Mouse (Mus musculus): ENCODE measurements at regions not wholly inside any gene's neighbourhood (a gene's known extent, or its start where the extent isn't known, plus 50 kb on each side); places are given as distances from the start of the nearest gene placed in this dataset.

DNA sequence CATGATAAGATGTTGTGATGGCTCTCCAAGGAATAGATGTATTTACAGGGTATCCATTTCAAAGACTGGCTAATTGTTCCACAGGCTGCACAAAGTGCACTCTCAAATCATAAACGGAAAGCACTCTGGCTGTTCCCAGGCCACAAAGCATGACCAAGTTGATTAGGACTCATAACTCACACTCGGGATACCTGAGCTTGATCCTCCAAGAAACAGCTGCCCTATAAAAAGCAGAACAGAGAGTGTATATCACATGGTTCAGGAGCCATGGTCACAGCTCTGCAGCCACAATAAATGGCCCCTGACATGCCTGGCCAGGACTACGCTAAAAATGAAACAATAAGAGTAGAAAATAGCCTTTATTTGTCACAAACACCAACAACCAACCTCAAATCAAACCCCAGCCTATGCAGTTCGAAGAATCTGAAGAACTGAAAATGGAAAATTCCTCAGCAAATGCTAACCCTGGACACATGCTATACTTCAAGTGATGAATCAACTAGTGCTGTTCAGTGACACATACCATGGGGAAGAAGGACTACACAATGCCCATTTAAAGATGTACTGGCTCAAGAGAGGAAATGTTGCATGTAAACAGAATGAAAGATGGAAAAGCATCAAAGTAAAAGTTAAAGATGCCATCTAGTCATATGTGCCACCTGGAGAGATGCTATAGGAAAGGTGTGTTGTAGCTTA, 473.5 kb downstream of the Gsdmc2 start:
- no peak for DNase-seq (ENCODE audit: low spot score)

- no peak for DNase-seq (ENCODE audit: low spot score)
These were observed 480.5 kb downstream of the Gsdmc2 start for GRCm38 (mm10) chr15:63364473-63364872.

DNA sequence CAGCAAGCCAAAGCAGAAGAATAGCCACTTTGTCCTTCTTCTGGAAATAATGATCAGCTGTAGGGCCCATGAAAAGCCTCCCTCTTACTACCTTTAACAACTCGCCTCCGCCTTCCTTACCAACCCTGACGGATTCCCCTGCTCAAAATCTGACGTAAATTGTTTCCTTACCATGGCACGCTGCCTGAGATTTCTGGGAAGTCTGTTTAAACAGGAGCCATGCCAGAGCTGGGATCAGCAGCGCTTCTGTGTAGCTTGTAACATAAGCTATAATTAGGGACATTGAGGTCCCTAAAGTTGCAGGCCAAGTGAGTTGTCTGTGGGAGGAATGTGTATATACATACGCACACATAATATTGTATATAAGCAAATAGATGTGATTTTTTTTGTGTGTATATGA, 484.6 kb downstream of the Gsdmc2 start:
- DNase-seq (ENCODE audit: low spot score) = no peak

DNA sequence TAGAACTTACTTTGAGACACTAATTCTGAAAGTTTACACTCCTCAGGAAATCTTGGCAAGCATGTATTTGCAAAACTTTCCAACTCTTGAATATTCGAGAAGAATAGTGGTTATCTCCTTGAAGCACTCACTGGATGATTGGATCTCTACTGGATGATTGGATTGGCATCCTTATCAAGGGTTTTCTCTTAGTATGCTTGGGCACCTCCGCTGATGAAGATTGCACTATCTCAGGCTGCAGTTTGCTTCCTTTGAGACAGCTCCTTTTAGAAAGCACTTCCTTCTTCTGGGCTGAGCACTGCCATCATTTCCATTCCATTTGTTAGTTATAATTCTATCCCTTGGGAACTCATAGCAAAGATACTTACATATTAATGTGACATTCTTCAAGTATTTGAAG, 503.2 kb downstream of the Gsdmc2 start:
- no peak for DNase-seq (ENCODE audit: low spot score)

GRCm38 (mm10) chr15:63340322-63341060, 504.5 kb downstream of the Gsdmc2 start:
- DNase-seq (ENCODE audit: low spot score) = no peak

DNA sequence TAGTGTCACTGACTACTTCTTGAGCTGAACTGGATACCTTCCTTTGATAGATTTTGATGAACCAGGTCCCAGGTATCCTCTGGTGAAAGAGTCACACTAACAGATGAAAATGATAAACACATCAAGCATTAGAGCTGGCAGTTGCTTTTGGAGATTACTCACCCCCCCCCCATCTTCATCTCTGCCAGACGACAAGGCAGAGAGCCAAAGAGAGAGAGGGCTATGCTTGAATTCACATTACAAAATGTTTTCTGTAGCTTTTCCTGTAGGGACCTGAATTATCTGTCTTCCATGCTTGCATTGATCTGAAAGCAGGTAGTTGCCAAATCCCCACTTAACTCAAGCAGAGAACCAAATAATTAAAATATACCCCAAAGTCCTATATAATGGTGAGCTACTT, 525.3 kb downstream of the Gsdmc2 start:
- no peak for DNase-seq (ENCODE audit: low spot score)

- no peak for DNase-seq (ENCODE audit: low spot score)
These were observed 534.6 kb downstream of the Gsdmc2 start for GRCm38 (mm10) chr15:63310426-63310825.

GRCm38 (mm10) chr15:63299311-63299710, 545.7 kb downstream of the Gsdmc2 start:
- no peak for DNase-seq (ENCODE audit: low spot score)

GRCm38 (mm10) chr15:63288534-63288933, 556.4 kb downstream of the Gsdmc2 start:
- no peak for DNase-seq (ENCODE audit: low spot score)

- DNase-seq (ENCODE audit: low spot score) = no peak
These were observed 559.0 kb downstream of the Gsdmc2 start for GRCm38 (mm10) chr15:63286026-63286425.

DNA sequence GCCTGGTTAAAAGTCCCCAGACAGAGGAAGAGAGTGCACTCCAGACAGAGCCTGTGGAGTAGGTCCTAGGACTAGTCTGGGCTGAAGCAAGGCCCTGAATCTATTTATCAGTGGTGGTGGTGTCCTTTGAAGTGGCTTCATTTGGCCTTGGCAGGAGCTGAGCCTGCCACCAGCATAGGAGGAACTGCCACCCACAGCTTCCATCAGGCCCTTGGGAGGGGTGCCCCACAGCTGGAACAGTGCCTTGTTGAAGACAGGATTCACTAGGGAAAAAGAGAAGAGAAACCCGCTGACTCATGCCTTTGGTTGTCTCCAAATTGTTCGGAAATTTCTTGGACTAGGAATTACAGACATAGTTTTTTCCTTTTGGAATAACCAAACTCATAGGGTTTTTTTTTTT, 574.6 kb downstream of the Gsdmc2 start:
- DNase-seq (ENCODE audit: low spot score) = no peak

- DNase-seq (ENCODE audit: low spot score) = no peak
These were observed 579.1 kb downstream of the Gsdmc2 start for GRCm38 (mm10) chr15:63265845-63266244.

GRCm38 (mm10) chr15:63255736-63256135, 589.2 kb downstream of the Gsdmc2 start:
- no peak for DNase-seq (ENCODE audit: low spot score)

DNA sequence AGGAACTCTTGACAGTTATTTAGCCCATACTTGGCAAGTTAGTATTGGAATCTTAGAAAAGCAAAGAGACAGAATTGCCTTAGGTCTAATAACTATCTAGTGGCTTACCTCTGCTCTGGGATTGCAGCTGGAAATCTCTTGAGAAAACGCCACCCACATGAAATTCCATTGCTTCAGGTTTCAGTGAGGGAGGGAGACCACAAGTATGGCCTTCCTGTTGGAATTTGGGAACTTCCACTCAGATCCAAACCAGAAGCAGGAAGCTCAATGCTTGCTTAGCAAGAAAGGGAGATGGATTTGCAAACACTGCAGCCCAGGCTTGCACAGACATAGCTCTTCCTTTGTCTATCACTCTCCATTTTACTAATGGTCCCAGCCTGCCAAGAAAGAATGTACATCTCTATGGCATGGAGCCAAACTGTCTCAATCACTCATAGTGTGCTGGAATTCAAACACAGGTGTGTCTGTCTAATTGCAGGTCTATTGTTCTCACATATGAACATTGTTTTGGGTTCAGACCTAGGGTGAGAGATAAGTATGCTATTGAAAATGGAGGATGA, 592.1 kb downstream of the Gsdmc2 start:
- DNase-seq (ENCODE audit: low spot score) = no peak

DNA sequence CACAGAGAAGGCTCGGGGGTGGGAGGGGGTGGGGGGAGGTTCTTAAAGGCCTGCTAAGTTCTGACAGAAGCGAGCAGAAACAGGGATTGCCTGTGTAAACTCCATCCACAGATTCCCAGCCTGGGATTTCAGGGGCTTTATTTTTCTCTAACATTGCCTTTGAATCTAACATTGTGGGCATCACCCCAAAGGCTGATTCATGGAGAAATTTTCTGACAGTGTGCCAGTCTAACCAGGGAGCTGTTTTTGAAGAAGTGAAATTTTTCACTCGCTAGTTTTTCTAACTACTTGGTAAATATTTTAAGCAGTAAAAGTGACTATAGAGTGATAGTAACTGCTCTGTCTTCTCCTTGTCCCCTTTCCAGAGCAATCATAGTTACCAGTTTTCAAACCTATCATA, 606.4 kb downstream of the Gsdmc2 start:
- DNase-seq (ENCODE audit: low spot score) = no peak

DNA sequence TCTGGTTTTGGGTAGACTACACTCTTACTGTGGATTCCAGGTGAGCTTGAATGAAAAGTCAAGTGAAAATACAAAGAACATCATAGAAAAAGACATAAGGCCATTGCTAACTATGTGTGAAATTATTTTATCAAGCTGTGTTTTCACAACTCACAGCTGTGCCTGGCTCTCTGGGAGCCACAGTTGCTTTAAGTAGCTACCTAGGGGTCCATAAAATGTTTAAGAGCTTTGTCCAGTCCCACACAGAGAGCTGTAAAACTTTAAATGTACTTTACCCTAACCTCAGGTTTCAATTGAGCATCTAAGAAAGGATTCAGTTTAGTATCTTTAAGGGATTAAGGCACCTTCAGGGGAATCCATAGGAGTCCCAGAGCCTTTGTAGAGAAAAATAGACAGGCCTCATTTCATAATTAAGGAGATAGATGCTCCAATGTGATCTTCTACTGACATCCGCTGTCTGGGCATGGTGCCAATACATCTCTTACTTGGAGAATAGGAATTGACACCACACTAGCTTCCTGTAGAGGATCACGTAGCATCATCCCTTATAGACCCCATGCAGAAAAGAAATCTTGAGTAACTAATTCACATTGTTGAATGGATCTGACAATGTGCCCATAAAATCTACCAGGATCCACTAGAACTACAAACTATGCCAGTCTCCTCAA, 626.5 kb downstream of the Gsdmc2 start:
- DNase-seq (ENCODE audit: low spot score) = no peak

- no peak for DNase-seq (ENCODE audit: low spot score)
These were observed 639.8 kb downstream of the Gsdmc2 start for GRCm38 (mm10) chr15:63205150-63205549.

DNA sequence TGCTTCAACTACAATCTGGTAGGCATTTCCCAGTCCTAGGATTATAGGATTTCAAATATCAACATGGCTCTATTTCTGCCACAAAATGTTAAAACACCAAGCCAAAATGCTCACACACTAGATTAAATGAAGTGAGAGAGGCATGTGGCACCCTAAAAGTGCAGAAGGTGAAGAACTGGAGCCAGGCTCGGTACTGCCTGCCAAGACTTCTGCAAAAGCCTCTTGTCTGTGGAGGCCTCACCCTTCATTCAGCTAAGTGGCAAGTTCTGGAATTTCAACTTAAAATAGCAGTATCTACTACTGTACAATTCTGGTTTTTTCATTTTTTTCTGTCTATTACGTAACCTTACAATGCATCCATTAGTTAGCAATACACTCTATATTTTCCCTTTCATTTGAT, 649.9 kb downstream of the Gsdmc2 start:
- DNase-seq (ENCODE audit: low spot score) = no peak

DNA sequence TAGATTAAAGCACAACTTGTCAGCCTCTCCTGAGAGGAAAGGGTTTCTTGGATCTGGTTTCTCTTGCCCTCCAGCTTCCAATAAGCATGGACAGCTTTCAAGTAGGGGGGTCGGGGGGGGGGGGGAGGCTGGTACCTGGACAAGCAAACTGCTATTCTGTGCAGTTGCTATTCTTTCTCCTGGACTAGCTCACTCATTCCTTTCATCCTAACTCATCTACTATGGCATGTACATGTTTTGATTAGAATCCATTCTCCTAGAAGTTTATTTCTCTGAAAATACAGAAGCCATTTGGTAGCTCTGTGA, 650.5 kb downstream of the Gsdmc2 start:
- DNase-seq (ENCODE audit: low spot score) = no peak

- no peak for DNase-seq (ENCODE audit: low spot score)
These were observed 651.1 kb downstream of the Gsdmc2 start for GRCm38 (mm10) chr15:63193617-63194491.

DNA sequence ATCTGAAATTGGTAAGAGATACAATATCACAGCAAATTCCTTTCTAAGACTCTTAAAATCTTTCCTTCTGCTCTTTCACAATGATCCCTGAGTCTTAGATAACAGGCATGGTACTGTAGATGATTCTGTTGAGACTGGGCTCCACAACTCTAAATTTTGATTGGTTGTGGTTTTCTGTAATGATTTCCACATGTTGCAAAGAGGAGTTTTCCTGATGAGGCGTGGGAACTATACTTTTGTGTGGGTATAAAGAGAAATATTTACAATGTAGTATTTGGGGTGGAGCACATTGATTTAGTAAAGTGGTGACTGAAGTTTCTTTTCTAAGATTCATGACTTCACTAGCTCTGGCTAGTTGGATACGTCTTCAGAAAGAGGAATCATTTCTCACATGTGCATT, 653.2 kb downstream of the Gsdmc2 start:
- no peak for DNase-seq (ENCODE audit: low spot score)

- no peak for DNase-seq (ENCODE audit: low spot score)
These were observed 654.9 kb downstream of the Gsdmc2 start for GRCm38 (mm10) chr15:63190086-63190485.
